Mouse (Mus musculus) intestine, embryonic 16.5 days (tissue): Measurements from ENCODE around the gene Hyal3. TPM values are rescaled to one million over a fixed set of nuclear protein-coding genes. Genes with fewer than 3 reads are reported as not detected.

ENCODE experiments used
- ATAC-seq: fragments of 200-750 bp; cut with Nextera tagmentation; 2 replicates; pipeline ENCODE4 v1.8.0; 2017; ENCODE audit warnings: moderate TSS enrichment, moderate library complexity
- H3K27ac ChIP-seq: fragments of 300-500 bp; sonication (generic); 2 replicates; pipeline ENCODE4 v1.5.1; 2014; ENCODE audit warnings: mild to moderate bottlenecking, low read length
- H3K27me3 ChIP-seq: fragments of 300-500 bp; sonication (generic); replicated peaks from 2 replicates; pipeline ENCODE4 v1.6.1; 2014; ENCODE audit warnings: low read length, control low read depth, mixed read lengths; ENCODE audit not compliant: control insufficient read depth, insufficient read depth
- H3K36me3 ChIP-seq: fragments of 300-500 bp; sonication (generic); 2 replicates; pipeline ENCODE4 v1.6.1; 2014; ENCODE audit warnings: low read length, control low read depth; ENCODE audit not compliant: control insufficient read depth, insufficient read depth
- H3K4me1 ChIP-seq: fragments of 300-500 bp; sonication (generic); 2 replicates; pipeline ENCODE4 v1.6.1; 2014; ENCODE audit warnings: low read length, control low read depth, mixed read lengths; ENCODE audit not compliant: control insufficient read depth, insufficient read depth
- H3K4me2 ChIP-seq: fragments of 300-500 bp; sonication (generic); 2 replicates; pipeline ENCODE4 v1.6.1; 2014; ENCODE audit warnings: low read depth, low read length, control low read depth
- H3K4me3 ChIP-seq: fragments of 300-500 bp; sonication (generic); 2 replicates; pipeline ENCODE4 v1.5.1; 2014; ENCODE audit warnings: mild to moderate bottlenecking, low read length
- H3K9ac ChIP-seq: fragments of 300-500 bp; sonication (generic); 2 replicates; pipeline ENCODE4 v1.6.1; 2014; ENCODE audit warnings: low read depth, low read length
- H3K9me3 ChIP-seq: fragments of 300-500 bp; sonication (generic); 2 replicates; pipeline ENCODE4 v1.6.1; 2016; ENCODE audit warnings: low read length, control low read depth; ENCODE audit not compliant: control insufficient read depth
- WGBS: fragments of 180-500 bp; shearing (Covaris S2); extraction: QIAGEN DNeasy Blood & Tissue Kit; methylation state at CpG from one replicate; pipeline ENCODE4 v1.1.7; 2014; 5-methylcytosine and 5-hydroxymethylcytosine counted together
- polyA plus RNA-seq: library from polyadenylated mRNA; unstranded; fragments of >200 nt; fragmentation: Nextera tagmentation; extraction: Ambion mirVana; gene quantifications from 2 replicates; pipeline ENCODE4 v1.2.1, GENCODE M21; 2015

Hyal3 gene
- polyA plus RNA-seq, 1 experiment from 2014 or later: 0.68 TPM

DNA sequence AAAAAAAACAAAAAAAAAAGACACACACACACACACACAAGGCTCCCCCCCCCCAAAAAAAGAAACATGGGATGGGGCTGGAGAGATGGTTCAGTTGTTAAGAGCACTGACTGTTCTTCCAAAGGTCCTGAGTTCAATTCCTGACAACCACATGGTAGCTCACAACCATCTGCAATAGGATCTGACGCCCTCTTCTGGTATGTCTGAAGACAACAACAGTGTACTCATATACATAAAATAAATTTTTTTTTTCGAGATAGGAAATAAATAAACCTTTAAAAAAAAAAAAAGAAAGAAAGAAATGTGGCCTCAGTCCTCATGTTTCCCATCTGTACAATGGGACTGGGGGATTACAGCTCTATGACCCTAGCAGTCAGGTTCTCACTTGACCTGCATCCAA lies 36.8 kb downstream of the Hyal3 start:
- no peak overlapping the region for H3K4me3 ChIP-seq
- no peak for ATAC-seq
- H3K9me3 ChIP-seq: no peaks in the 10 kb centered on the region
- H3K27ac ChIP-seq: no peak overlapping the region
- peaks cover 37% of the 10 kb centered on the region for H3K4me1 ChIP-seq
- no peak overlapping the region for H3K4me2 ChIP-seq
- H3K27me3 ChIP-seq: no peaks in the 10 kb centered on the region
- 85% methylated on average over 2 of the region's 2 CpGs for WGBS
- H3K36me3 ChIP-seq: peaks cover 28% of the 10 kb centered on the region
- no peak overlapping the region for H3K9ac ChIP-seq

DNA sequence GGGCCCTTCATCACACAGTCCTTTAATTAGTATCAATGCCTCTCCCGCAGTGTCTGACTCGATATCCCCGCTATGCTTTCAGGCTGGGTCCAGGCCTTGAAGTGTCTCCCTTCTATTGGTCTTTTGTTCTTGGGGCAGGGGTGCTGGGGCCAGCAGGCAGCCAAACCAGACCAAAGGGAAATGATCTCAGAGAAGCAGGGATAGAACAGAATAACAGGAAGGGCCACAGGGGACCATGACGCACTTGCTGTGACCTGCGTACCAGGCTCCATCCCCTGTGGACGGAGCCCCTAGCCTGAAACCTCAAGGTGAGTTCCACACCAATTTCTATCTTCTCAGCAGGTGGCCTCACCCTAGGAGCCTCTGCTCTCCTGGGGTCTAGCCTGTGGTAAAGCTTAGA lies 37.5 kb downstream of the Hyal3 start:
- H3K36me3 ChIP-seq: peaks cover 29% of the 10 kb centered on the region
- whole genome bisulfite sequencing: 92% methylated on average over 6 of the region's 6 CpGs
- H3K9ac ChIP-seq: peak overlapping the region; percentile 55
- no peak for ATAC-seq
- peaks cover 35% of the 10 kb centered on the region for H3K4me1 ChIP-seq
- H3K4me3 ChIP-seq: no peak overlapping the region
- H3K4me2 ChIP-seq: no peak overlapping the region
- no peaks in the 10 kb centered on the region for H3K9me3 ChIP-seq
- no peaks in the 10 kb centered on the region for H3K27me3 ChIP-seq
- peak overlapping the region; percentile 95 for H3K27ac ChIP-seq

DNA sequence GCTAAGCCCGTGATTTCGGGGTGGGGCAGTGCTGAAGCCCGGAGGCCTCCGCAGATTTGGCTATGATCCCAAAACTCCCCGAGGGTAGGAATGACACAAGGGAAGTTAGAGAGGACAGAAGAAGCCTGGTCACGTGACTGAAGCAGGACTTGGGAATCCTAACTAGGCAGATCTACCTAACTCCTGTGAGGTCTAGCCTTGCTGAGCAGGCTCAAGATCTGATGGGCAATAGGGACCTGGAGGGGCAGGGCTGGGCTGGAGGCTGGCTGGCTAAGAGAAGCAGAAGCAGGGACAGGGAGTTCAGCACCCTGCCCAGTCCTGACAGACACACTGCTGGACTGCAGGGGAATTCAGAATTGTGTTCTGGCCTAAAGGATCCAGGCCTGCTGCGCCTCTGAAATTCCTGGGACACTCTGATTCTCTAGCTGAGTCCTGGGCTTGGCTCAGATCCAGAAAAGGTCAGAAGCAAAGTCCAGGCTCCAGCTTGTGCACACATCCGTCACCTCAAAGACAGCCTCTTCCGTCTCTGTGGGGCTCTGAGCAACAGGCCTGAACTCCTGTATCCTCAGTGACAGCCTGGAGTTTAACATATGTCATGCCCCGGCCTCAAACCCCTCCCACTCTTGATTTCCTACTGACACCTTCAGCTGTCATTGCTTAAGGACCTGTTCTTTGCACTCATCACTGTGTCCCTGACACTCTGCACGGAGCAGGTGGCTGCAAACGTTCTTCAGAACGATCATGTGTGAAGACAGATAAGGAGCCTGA lies 38.3 kb downstream of the Hyal3 start:
- no peaks in the 10 kb centered on the region for H3K9me3 ChIP-seq
- H3K27me3 ChIP-seq: no peaks in the 10 kb centered on the region
- peaks cover 33% of the 10 kb centered on the region for H3K4me1 ChIP-seq
- H3K4me3 ChIP-seq: no peak overlapping the region
- peak overlapping the region; percentile 95 for H3K27ac ChIP-seq
- peak; percentile 92 for ATAC-seq
- peak overlapping the region; percentile 55 for H3K9ac ChIP-seq
- 0 out of 2 replicates have a peak overlapping the region, but pooled peaks have one; percentile 13 for H3K4me2 ChIP-seq
- WGBS: 24% methylated on average over 13 of the region's 13 CpGs
- peaks cover 29% of the 10 kb centered on the region for H3K36me3 ChIP-seq

DNA sequence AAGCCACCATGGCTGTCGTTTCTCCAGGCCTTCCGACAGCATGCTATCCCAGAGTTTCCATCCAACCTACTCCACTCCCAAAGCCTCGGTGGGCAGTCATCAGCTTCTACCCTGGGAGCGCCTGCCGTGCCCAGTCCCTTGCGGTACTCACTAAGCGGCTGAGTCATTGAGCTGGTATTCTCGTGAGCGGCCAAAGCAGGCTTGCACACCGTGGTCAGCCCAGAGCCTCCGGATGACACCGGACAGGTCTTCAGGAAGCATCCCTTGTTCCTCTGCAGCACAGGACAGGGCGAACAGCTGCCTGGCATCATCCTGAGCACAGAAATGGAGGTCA lies 38.9 kb downstream of the Hyal3 start:
- peaks cover 28% of the 10 kb centered on the region for H3K36me3 ChIP-seq
- ATAC-seq: no peak; the same call in none of the 2 replicates

DNA sequence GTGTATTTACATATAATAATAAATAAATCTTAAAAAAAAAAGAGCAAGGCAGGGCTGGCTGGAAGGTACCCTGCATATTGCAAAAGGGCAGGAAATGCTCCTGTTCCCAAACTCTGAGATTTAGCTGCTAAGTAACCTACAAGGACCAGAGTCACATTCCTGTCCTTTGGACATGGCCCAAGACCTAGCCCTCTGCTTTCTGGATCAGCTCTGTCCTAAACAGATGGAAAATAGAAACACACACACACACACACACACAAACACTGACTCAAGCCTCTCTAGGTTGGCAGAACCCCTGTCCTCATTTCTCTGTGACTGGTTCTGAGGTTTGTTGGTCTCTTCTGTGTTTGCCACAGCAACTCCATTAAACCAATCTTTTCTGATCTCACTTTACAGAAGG lies 40.3 kb downstream of the Hyal3 start:
- no peaks in the 10 kb centered on the region for H3K27me3 ChIP-seq
- H3K4me2 ChIP-seq: no peak overlapping the region
- H3K4me3 ChIP-seq: no peak overlapping the region
- no peak for ATAC-seq
- H3K27ac ChIP-seq: no peak overlapping the region
- H3K36me3 ChIP-seq: peaks cover 23% of the 10 kb centered on the region
- H3K4me1 ChIP-seq: peaks cover 49% of the 10 kb centered on the region
- H3K9me3 ChIP-seq: no peaks in the 10 kb centered on the region
- peak overlapping the region; percentile 32; the same call in 1 of the 2 replicates for H3K9ac ChIP-seq

More for the DNA sequence above, 38.9 kb downstream of the Hyal3 start:
- H3K4me1 ChIP-seq: peaks cover 37% of the 10 kb centered on the region
- WGBS: 64% methylated on average over 13 of the region's 13 CpGs
- no peaks in the 10 kb centered on the region for H3K27me3 ChIP-seq
- peak overlapping the region; percentile 95 for H3K27ac ChIP-seq
- peak overlapping the region; percentile 48 for H3K9ac ChIP-seq
- H3K4me2 ChIP-seq: 0 out of 2 replicates have a peak overlapping the region, but pooled peaks have one; percentile 4
- no peak overlapping the region for H3K4me3 ChIP-seq
- no peaks in the 10 kb centered on the region for H3K9me3 ChIP-seq

DNA sequence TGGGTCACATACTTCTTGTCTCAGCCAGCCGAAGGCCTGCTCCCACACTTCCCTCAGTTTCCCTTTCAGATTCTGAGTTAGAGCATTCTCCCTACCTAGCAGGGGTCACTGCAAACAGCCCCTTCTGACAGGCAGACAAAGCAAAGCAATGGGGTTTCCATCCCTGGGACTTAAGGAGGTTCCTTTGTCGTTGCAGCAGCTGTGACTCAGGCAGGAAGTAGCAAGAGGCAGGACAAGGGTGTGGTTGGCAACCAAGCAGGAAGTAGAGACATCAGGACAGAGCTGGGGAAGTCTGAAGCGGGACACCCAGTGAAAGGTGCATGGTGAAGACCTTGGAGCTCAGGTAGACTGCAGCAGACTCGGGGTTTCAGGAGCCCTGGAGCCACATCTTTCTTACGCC lies 43.9 kb downstream of the Hyal3 start:
- Histone ChIP-seq H3K9me3 (no peaks in the 10 kb centered on the region), H3K27me3 (no peaks in the 10 kb centered on the region), H3K4me3 (no peak overlapping the region), H3K27ac (peak overlapping the region; percentile 59), H3K4me1 (peaks cover 67% of the 10 kb centered on the region), H3K4me2 (no peak overlapping the region), H3K36me3 (peaks cover 22% of the 10 kb centered on the region), H3K9ac (peak overlapping the region; percentile 48; the same call in 1 of the 2 replicates)
- no peak for ATAC-seq
- 68% methylated on average over 5 of the region's 5 CpGs for WGBS

DNA sequence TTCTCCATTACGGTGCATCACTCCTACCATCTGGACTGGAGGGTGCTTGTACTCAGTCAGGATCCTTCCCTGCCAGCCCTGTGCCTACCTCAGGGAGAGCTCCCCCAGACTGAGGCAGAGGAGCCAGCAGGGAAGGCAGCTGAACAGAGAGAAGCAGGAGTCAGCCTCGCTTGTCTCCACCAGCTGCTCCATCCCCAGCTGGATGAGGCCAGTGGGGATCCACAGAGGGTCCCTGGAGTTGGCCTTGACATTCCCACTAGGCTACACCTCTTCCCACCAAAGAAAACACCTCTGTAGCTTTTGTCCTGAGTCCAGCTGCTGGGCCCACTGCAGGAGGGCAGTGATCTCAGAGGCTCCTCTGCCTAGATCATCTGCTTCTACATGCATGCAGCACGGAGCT lies 44.3 kb downstream of the Hyal3 start:
- 81% methylated on average over 3 of the region's 3 CpGs for WGBS
- no peaks in the 10 kb centered on the region for H3K27me3 ChIP-seq
- H3K36me3 ChIP-seq: peaks cover 19% of the 10 kb centered on the region
- H3K9me3 ChIP-seq: no peaks in the 10 kb centered on the region
- peak overlapping the region; percentile 48 for H3K9ac ChIP-seq
- no peak for ATAC-seq
- H3K4me2 ChIP-seq: no peak overlapping the region
- H3K4me1 ChIP-seq: peaks cover 67% of the 10 kb centered on the region
- peak overlapping the region; percentile 59 for H3K27ac ChIP-seq
- no peak overlapping the region for H3K4me3 ChIP-seq

DNA sequence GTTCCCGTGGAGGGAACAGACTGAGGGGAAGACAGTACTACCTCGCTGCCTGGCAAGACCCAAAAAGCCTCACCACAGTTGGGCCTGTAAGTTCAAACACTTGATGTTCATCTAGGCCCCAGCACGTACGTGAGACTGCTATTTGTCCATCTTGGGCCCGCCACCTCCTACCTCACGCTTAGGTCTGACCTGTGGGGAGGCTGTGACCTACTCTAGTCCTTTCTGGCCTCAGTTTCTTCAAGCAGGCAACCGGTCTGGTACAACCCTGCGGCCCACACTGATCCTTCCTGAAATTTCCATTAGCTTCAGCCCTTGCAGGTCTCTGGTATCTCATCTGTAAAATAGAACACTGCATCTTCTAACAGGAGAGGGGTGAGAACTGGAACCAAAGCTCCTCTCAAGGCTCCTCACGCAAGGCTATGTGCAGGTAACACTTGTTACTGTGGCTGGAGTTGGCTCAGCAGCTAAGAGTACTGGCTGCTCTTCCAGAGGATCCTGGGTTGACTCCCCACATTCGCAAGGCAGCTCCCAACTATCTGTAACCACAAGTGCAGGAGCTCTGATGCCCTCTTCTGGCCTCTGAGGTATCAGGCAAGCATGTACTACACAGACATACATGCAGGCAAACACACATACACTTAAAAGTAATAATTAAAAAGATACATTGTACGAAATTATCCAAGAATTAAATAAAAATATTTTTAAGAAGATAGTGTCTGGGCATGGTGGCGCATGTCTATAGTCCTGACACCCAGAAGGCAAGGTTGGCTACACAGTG lies 44.9 kb downstream of the Hyal3 start:
- Histone ChIP-seq H3K9ac (peak overlapping the region; percentile 48), H3K4me1 (peaks cover 67% of the 10 kb centered on the region), H3K36me3 (peaks cover 14% of the 10 kb centered on the region), H3K27me3 (no peaks in the 10 kb centered on the region), H3K4me2 (no peak overlapping the region), H3K4me3 (no peak overlapping the region), H3K9me3 (no peaks in the 10 kb centered on the region), H3K27ac (peak overlapping the region; percentile 59)
- ATAC-seq: no peak
- WGBS: 90% methylated on average over 12 of the region's 12 CpGs

DNA sequence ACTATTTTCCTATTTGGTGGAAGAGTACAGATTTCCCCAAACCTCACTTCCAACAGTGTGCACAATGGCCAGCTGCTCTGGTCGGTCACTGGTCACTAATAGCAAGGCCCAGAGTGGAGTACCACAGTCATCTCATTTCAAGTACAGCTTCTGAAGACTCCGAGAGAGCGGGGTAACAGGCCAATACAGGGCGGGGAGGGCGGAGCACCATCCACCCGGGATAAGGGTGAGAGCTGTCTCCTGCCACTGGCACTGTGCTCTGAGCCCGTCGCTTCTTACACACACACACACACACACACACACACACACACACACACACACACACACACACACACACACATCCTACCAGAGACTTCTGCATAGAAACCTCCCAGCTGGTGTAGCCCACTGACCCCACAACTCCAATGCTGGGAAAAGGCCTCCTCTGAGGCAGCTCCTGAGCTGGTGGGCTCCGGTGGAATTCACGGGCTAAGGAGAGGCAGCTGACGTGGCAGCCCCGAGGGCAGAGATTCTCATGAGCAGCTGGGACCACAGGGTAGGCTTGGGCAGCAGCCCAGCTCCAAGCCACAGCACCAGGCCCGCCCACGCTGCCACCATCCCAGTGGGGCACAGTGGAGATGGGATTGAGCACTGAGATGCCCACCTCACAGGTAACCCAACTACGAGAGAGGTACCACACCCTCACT lies 45.7 kb downstream of the Hyal3 start:
- H3K4me1 ChIP-seq: peaks cover 69% of the 10 kb centered on the region
- ATAC-seq: peak; percentile 10
- 47% methylated on average over 15 of the region's 15 CpGs for WGBS
- no peaks in the 10 kb centered on the region for H3K27me3 ChIP-seq
- H3K9me3 ChIP-seq: no peaks in the 10 kb centered on the region
- H3K27ac ChIP-seq: peak overlapping the region; percentile 84
- H3K4me3 ChIP-seq: 0 out of 2 replicates have a peak overlapping the region, but pooled peaks have one; percentile 6
- peaks cover 14% of the 10 kb centered on the region for H3K36me3 ChIP-seq
- H3K4me2 ChIP-seq: peak overlapping the region; percentile 20; the same call in 1 of the 2 replicates
- H3K9ac ChIP-seq: peak overlapping the region; percentile 64
